Mouse (Mus musculus) left cerebral cortex, adult 18-20 months (tissue): ENCODE measurements around the gene Creb3. TPM values are rescaled to one million over a fixed set of nuclear protein-coding genes. Genes with fewer than 3 reads are reported as not detected.

ENCODE experiments used
- DNase-seq, 2 experiments: peaks; one replicate each; pipeline ENCODE4 v3.0.0; 2021 to 2022; ENCODE audit warnings: low spot score in 2 of 2, mixed read lengths in 1 of 2
- total RNA-seq, 2 experiments: library from RNA; stranded (reverse); gene quantifications; 2 replicates each; pipeline ENCODE4 v1.2.3; 2021

Gene Creb3
- total RNA-seq, 2 experiments from 2014 or later, result 78.1 to 80.9 TPM

DNA sequence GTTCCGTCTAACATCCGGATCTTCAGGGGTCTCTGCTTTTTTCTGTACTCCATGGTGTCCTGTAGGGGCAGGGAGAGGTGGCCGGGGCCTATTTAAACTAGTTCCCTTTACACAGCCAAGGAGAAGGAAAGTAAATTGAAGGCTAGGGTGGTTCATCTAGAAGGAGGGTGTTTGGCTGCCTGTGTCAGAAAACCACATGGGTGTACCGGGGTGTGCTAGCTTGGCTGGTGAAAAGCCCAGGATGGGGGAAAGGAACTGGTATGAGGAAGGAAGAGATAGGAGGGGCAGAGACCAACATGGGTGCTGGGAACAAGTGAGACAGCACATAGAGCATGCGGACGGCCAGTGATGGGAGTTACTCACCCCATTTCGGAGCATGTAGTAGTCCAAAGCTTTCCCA is 6.2 kb upstream of the Creb3 start:
- DNase-seq, result no peak

GRCm38 (mm10) chr4:43558028-43558630 is 4.0 kb upstream of the Creb3 start:
- DNase-seq, result no peak

- DNase-seq, result no peak
Measured at GRCm38 (mm10) chr4:43558631-43559356, 3.3 kb upstream of the Creb3 start.

DNA sequence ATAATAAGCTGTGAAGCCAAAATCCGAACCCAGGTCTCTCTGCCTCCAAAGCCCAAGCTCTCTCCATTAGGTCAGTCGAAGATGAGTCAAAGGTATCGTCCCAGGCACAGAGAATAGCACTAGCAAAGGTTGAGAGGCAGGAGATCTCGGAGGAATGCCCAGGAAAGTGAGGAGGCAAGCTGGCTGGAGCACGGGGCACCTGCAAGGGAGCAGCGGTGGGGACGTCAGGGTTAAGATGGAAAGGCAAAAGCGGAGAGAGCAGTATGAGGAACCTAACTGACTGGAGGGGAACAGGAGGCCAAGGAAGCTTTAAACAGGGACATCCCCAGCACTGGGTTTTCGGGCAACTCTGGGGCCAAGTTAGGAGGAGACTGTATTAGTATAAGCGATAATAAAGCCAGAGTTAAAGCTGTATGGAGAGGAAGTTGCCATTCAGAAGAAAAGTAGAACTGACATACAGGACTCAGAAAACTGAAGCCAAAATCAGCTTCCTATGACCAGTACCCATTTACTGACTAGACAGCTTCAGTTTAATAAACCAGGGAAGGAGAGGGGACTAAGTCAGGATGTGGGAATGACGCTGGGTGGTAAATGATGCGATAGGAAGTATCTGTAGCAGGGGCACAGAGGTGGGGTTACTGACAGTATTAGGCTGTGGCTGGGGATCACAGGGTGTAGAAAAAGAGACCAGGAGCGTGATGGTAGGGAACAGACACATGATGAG is 2.5 kb upstream of the Creb3 start:
- no peak for DNase-seq

DNA sequence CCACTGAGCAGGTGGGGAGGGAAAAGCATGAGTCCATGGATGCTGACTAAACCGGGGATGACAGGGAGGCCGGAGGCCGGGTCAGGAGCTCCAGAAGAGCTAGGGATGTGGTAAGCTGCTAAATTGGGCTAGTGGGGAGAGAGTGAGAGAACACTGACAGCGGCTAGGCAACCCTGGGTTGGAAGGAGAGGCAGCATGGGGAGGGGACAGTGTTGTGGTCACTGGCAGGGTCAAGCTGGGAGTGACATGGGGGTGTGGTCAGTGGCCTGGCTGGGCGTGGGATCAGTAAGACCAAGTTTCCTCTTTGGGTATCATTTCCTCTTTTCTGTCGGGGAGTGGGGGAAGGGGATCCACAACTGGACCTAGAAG is 1.9 kb upstream of the Creb3 start:
- DNase-seq, result no peak

DNA sequence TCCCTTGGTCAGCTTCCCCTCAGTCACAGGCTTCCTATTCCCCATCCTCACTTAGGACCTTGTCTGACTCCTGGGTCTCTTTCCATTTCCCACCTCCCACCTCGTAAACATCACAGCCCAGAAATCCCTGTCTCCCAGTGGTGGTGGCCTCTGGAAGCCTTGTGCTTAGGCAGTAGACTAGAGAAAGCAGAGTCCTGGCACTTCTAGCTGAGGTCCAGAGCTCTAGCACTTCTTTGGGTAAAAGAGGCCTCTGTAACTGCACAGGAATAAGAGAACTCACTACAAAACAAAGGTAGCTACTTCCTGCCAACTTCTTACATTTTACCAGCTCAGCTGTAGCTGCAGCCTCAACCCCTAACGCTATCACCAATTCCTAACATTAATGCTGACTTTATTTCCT is 1.2 kb upstream of the Creb3 start:
- no peak for DNase-seq

DNA sequence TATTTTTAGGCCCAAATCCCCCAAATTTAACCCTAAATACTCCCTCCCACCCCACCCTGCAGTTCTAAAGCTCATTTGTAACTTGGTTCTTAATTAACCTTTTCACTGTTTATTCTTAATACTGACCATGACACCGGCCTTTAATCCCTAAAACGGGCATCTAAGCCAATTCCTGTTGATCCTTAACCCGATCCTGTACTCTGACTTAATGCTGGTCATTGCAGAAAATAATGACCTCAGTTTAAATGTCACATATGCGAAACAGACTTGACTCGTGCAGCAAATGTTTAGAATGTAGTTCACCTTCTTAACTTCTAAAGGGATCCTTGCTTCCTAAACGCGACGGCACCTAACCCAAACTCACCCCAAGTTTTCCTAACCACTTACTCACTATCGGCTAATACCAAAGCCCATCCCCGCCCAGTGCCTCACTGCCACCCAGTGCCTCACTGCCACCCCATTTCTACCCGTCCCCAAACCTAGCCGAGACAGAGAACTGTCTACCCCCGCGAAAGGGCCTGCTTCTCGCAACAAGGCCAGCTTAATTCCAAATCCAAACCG is 616 bp upstream of the Creb3 start:
- no peak for DNase-seq

GRCm38 (mm10) chr4:43562769-43563600 is 853 bp downstream of the Creb3 start:
- DNase-seq, result no peak

DNA sequence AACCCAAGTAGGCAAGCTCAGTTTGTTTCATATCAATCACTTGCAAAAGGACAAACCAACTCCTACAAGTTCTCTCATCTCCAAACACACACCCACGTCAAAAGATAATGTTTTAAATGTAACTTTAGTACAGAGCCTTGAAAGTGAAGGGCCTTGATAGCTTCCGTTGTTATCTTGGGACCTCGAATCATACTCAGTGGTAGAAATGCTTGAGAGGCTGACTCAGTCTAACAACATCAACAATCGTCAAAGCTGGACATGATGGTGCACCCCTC is 1.4 kb downstream of the Creb3 start:
- DNase-seq, result no peak

- DNase-seq, result no peak
Measured at GRCm38 (mm10) chr4:43564231-43564630, 2.1 kb downstream of the Creb3 start.

DNA sequence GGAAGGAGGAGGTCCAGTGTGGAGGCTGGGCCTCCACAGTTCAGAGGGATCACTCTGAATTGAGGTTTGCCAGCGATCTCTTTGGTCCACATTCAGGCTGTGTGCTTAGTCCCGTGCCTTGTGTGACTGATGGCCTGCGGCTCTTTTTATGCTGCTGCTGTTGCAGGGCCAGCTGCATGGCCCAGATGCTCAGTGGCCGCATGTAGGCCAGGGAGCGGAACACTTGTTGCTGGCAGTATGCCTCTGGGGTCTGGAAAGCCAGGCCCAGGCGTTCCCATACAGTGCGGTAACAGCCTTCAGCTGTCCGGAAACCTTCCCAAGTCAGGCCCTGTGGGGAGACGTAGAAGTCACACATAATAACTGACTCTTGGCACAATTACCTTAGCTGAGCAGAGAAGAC is 5.0 kb downstream of the Creb3 start:
- DNase-seq, result no peak

DNA sequence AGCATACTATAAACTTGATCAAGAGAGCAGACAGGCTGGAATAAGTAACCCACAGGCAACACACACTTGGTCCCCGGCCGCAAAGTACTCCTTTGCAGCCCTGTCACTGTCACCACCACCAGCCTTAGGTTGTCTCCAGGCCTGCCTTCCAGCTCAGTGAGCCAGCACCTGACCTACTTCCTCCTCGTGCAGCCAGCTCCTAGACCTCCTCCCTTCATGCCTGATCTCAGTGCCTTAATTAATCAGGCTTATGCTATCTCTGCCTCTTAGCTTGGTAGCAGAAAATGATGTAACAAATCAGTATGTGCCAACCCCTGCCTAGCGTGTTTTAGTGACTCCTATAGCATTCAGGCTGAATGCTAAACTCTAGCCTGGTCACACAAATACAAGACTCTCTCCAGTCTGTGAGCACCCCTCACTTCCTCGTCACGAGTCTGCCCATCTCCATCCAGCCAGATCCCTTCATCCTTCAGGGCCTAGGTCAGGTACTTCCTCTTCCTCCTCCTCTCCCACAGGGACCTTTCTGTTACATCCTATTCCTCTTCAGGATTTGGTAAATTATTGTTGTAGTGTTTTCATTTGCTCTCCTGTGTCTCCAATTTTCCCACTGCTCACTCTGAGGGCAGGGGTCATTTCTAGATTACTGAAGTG is 9.4 kb downstream of the Creb3 start:
- DNase-seq, result no peak

- DNase-seq, result no peak
Measured at GRCm38 (mm10) chr4:43573561-43573960, 11.4 kb downstream of the Creb3 start.

DNA sequence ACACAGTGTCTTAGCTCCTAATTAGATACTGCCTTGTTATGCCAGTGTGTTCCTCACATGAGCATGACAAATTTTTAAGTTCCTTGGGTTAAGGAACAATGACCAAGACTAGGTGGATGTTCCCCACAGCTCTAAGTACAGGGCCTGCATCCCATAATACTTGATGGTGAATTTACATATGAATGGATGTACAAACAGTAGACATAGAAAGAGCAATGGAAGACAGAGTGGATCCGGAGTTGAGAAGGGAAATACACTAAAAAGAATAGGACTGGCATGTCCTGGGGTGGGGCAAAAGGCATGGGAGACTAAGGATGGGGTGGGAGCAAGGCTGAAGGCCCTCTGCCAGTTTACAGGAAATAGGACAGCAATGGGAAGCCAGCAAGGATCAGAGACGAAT is 13.2 kb downstream of the Creb3 start:
- no peak for DNase-seq

- no peak for DNase-seq
Measured at GRCm38 (mm10) chr4:43577237-43577881, 15.2 kb downstream of the Creb3 start.

GRCm38 (mm10) chr4:43578376-43579204 is 16.5 kb downstream of the Creb3 start, which contains the start of the genes Rgp1 and Gba2:
Gene Rgp1, plus strand, starts transcription at chr4:43578715.
Gene Gba2, minus strand, starts transcription at chr4:43578873.
- peak; percentile 82 to 91 for DNase-seq

DNA sequence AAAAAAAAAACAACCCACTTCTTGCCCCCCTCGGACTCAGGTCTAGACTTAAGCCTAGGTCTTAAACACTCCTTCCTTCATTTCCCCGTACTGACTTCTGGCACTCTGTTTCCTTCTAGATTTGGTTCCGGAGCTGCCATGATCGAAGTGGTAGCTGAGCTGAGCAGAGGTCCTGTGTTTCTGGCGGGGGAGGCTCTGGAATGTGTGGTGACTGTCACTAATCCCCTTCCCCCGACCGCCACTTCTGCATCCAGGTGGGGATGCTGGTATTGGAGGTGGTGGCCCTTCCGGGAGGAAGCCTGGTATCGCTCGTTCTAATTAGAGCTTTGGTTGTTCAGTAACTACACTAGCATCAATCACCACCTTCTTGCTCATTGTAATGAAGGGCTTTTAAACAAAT is 17.1 kb downstream of the Creb3 start:
- no peak for DNase-seq

DNA sequence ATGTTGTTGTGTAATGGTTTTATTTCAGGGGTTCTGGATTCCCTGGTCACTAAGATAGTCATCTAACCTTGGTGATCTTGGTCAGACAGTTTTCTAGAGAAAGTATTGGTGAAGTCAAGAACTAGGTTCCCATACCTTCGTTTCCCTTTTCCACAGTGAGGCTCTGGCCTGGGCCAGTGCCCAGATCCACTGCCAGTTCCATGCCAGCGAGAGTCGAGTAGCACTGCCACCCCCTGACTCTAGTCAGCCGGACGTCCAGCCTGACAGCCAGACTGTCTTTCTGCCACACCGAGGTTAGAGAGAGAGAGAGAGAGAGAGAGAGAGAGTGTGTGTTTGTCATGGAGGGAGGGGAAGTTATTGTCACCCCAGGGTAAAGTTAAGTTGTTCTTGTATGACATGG is 17.6 kb downstream of the Creb3 start:
- no peak for DNase-seq

GRCm38 (mm10) chr4:43580721-43581120 is 18.6 kb downstream of the Creb3 start:
- DNase-seq, result no peak
